Mouse (Mus musculus): ENCODE data around the gene Cass4. TPM values are rescaled to one million over a fixed set of nuclear protein-coding genes. Genes with fewer than 3 reads are reported as not detected.

Cass4 gene
- polyA plus RNA-seq, 1 experiment from 2014 or later, result 0.25 TPM

- no peaks in the 10 kb centered on the region for H3K36me3 ChIP-seq
- no peak overlapping the region for H3K27ac ChIP-seq (replicated peaks)
- H3K27me3 ChIP-seq (ENCODE audit: low read depth, poor library complexity, severe bottlenecking), result 0 out of 2 replicates have a peak, but pooled peaks cover 4% of the 10 kb centered on the region
- H3K4me1 ChIP-seq, result peaks cover 13% of the 10 kb centered on the region
- DNase-seq (ENCODE audit: low spot score), result no peak
- H3K4me3 ChIP-seq, result no peak overlapping the region
- WGBS, result 70% methylated on average over 7 of the region's 7 CpGs
- H3K9me3 ChIP-seq (replicated peaks), result no peaks in the 10 kb centered on the region
These were observed 86.7 kb downstream of the Cass4 start for GRCm38 (mm10) chr2:172480296-172480695.

- H3K9me3 ChIP-seq (replicated peaks), result no peaks in the 10 kb centered on the region
- H3K27ac ChIP-seq (replicated peaks), result no peak overlapping the region
- peaks cover 9% of the 10 kb centered on the region for H3K4me1 ChIP-seq
- no peak for DNase-seq (ENCODE audit: low spot score)
- H3K4me3 ChIP-seq, result no peak overlapping the region
- no peaks in the 10 kb centered on the region for H3K36me3 ChIP-seq
- 84% methylated on average over 16 of the region's 16 CpGs for WGBS
- 0 out of 2 replicates have a peak, but pooled peaks cover 1% of the 10 kb centered on the region for H3K27me3 ChIP-seq (ENCODE audit: low read depth, poor library complexity, severe bottlenecking)
These were observed 88.2 kb downstream of the Cass4 start for GRCm38 (mm10) chr2:172481654-172482385.

Other genes starting within 250 kb of the Cass4 start
- gene Mc3r, start 145.3 kb upstream of the Cass4 start, polyA plus RNA-seq (2016; fragmentation: Nextera tagmentation; extraction: Ambion mirVana), result not detected in 2 replicates
- gene Fam210b, start 48.2 kb upstream of the Cass4 start, polyA plus RNA-seq (2016; fragmentation: Nextera tagmentation; extraction: Ambion mirVana), result 24.3 and 33.1 TPM in 2 replicates
- 196 and 221 TPM in 2 replicates for gene Aurka, start 23.3 kb upstream of the Cass4 start, polyA plus RNA-seq (2016; fragmentation: Nextera tagmentation; extraction: Ambion mirVana)
- 51.0 and 58.0 TPM in 2 replicates for gene Cstf1, start 23.1 kb upstream of the Cass4 start, polyA plus RNA-seq (2016; fragmentation: Nextera tagmentation; extraction: Ambion mirVana)
- 85.6 and 93.9 TPM in 2 replicates for gene Rtf2, start 46.8 kb downstream of the Cass4 start, polyA plus RNA-seq (2016; fragmentation: Nextera tagmentation; extraction: Ambion mirVana)
- gene Gcnt7, start 64.8 kb downstream of the Cass4 start, polyA plus RNA-seq (2016; fragmentation: Nextera tagmentation; extraction: Ambion mirVana), result 1.7 and 2.0 TPM in 2 replicates
- gene Fam209, start 78.7 kb downstream of the Cass4 start, polyA plus RNA-seq (2016; fragmentation: Nextera tagmentation; extraction: Ambion mirVana), result 0.17 and 0.53 TPM in 2 replicates
- 4.4 and 6.3 TPM in 2 replicates for gene Tfap2c, start 155.8 kb downstream of the Cass4 start, polyA plus RNA-seq (2016; fragmentation: Nextera tagmentation; extraction: Ambion mirVana)

Measured in midbrain, embryonic 10.5 days (tissue).